Mouse (Mus musculus): ENCODE measurements around the gene Brsk2. TPM values are rescaled to one million over a fixed set of nuclear protein-coding genes. Genes with fewer than 3 reads are reported as not detected.
"Not testable (repeated sequence)": the region's sequence is repeated elsewhere in the genome, so short reads cannot be mapped to it uniquely, and the experiment has no call there.

Gene Brsk2
- 10.4 and 13.7 TPM in 2 replicates for polyA plus RNA-seq (2014; fragmentation: Nextera tagmentation; extraction: Ambion mirVana)

DNA sequence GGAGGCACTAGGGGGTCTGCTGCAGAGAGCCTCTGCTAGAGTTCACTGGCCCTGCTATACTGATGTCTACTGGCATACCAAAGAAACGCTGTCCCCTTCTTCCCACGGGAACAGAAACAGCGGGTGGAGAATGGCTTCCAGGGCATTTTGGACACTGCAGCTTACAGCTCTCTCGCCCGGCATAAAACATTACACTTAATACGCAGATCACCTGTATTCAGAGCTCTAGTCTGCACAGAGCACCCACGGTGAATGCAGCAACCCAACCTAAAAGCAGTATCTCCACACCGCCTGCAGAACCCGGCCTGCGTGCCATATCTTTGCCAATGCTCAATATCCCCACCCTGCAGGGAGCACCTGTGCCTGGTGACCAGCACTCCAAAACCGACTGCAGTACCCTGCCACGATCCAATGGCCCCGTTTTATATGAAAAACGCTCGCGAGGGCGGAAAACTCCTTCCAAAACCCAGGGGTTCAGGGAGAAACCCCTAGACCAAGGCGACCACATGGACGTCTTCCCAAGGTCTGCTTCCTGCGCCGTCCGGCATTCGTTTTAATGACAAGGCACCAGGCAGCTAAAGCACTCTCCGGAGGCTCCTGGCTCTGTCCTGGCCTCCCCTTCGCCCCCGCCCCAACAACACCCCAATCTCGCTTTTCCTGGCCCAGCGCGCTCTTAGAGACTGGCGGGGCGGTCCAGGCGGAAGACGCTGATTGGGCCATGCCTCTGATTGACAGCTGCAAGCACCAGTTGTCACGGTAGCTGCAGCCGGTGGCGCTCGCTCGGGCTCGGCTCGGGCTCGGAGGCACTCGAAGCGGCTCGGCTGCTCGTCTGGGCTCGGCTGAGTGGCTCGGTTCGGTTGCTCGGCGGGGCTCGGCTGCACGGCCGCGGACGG lies at the start of gene Brsk2:
Gene Brsk2 (plus strand): TSS at position 846 of the 893 bp plus-strand sequence.
- peak within 1 kb of the TSS; percentile 98 for H3K27ac ChIP-seq (ENCODE audit: low read depth, low read length)
- H3K9me3 ChIP-seq (ENCODE audit: control insufficient read depth, low read length), result no peaks in the 10 kb centered on the region
- H3K4me2 ChIP-seq (ENCODE audit: low read depth), result peak within 1 kb of the TSS; percentile 67
- peaks cover 7% of the 10 kb centered on the region; the same call in 1 of the 2 replicates for H3K27me3 ChIP-seq (ENCODE audit: control insufficient read depth, insufficient read depth, low read length)
- peak within 1 kb of the TSS; percentile 87 for H3K4me3 ChIP-seq (ENCODE audit: low read depth, low read length)
- peak within 1 kb of the TSS; percentile 98 for H3K9ac ChIP-seq (ENCODE audit: low read length)
- peak; percentile 80 for ATAC-seq (ENCODE audit: insufficient read depth, low FRiP score, low TSS enrichment)
- DNase-seq (ENCODE audit: low spot score), result peak; percentile 93
- peaks cover 10% of the 10 kb centered on the region; the same call in 1 of the 2 replicates for H3K4me1 ChIP-seq (ENCODE audit: control insufficient read depth, insufficient read depth, low read length)
- WGBS, result 2% methylated on average over 49 of the region's 55 CpGs
- H3K36me3 ChIP-seq (ENCODE audit: control insufficient read depth, insufficient read depth, low read length), result peaks cover 2% of the 10 kb centered on the region; the same call in 1 of the 2 replicates

DNA sequence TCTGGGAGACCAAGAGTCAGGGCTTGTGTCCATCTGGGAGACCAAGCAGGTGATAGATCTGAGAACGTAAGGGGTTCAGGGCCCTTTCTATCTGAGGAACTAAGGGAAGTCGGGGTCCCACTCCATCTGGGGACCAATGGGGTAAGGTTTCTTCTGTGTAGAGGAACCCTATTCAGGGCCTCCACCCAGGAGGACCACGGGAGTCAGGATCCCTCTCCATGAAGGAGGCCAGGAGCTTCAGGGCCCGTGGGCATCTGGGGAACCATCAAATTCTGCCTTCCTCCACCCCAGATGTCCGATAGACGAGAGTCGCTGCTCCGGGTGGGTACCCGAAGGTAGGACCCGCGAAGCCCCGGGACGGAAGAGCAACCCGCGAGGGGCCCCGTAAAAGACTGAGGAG lies 47.7 kb upstream of the Brsk2 start:
- Histone ChIP-seq H3K4me1 (ENCODE audit: control insufficient read depth, insufficient read depth, low read length) (peaks cover 11% of the 10 kb centered on the region), H3K4me3 (ENCODE audit: low read depth, low read length) (peak overlapping the region; percentile 82), H3K4me2 (ENCODE audit: low read depth) (peak overlapping the region; percentile 85), H3K27ac (ENCODE audit: low read depth, low read length) (peak overlapping the region; percentile 75), H3K36me3 (ENCODE audit: control insufficient read depth, insufficient read depth, low read length) (no peaks in the 10 kb centered on the region), H3K9me3 (ENCODE audit: control insufficient read depth, low read length) (no peaks in the 10 kb centered on the region), H3K9ac (ENCODE audit: low read length) (peak overlapping the region; percentile 88), H3K27me3 (ENCODE audit: control insufficient read depth, insufficient read depth, low read length) (no peaks in the 10 kb centered on the region)
- WGBS, result 1% methylated on average over 16 of the region's 16 CpGs
- ATAC-seq (ENCODE audit: insufficient read depth, low FRiP score, low TSS enrichment), result peak; percentile 60
- DNase-seq (ENCODE audit: low spot score), result no peak

DNA sequence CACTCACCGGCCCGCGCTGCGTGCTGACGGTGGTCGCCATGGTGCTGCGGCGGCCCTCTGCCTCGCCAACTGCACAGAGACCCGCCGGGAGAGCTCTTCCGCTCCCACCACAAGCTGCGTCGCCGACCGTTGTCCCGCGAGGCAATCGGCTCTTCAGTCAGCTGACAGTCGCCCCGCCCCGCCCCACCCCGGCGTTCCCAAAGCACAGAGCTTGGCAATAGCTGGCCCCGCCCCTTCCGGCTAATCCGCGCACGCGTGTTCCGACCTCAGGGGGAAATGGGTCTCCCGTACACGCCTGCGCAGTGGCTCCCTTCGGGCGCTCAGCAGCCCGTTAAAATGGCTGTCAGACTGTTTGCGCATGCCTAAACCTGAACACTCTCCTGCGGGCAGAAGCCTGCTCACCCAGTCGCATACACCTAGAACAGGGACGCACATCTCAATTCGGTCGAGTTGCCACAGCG lies 47.3 kb upstream of the Brsk2 start:
- DNase-seq (ENCODE audit: low spot score), result peak; percentile 100
- Histone ChIP-seq H3K36me3 (ENCODE audit: control insufficient read depth, insufficient read depth, low read length) (no peaks in the 10 kb centered on the region), H3K4me1 (ENCODE audit: control insufficient read depth, insufficient read depth, low read length) (peaks cover 11% of the 10 kb centered on the region)

DNA sequence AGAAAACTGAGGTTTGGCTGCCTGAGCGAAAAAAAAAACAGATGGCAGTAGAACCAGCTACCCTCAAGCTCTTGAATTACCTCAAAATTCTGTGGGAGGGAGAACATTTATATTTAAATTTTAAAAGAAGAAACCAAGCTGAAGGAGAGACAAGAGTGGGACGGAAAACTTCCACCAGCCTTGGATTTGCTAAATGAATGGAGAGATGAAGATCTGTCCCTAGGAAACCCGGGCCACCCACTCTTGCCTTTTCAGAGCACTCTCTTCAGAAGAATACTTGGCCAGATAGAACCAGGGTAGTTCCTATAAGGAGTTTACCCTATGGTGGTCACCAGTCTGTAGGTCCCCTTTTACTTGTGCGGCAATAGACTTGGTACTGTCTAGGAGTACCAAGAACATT lies 46.8 kb upstream of the Brsk2 start:
- peak overlapping the region; percentile 63 for H3K9ac ChIP-seq (ENCODE audit: low read length)
- no peak overlapping the region for H3K27ac ChIP-seq (ENCODE audit: low read depth, low read length)
- peak overlapping the region; percentile 82 for H3K4me3 ChIP-seq (ENCODE audit: low read depth, low read length)
- no peaks in the 10 kb centered on the region for H3K9me3 ChIP-seq (ENCODE audit: control insufficient read depth, low read length)
- H3K4me2 ChIP-seq (ENCODE audit: low read depth), result peak overlapping the region; percentile 52
- DNase-seq (ENCODE audit: low spot score) (no peak), ATAC-seq (ENCODE audit: insufficient read depth, low FRiP score, low TSS enrichment) (no peak)
- WGBS, result 67% methylated on average over 4 of the region's 4 CpGs
- H3K27me3 ChIP-seq (ENCODE audit: control insufficient read depth, insufficient read depth, low read length), result no peaks in the 10 kb centered on the region
- peaks cover 11% of the 10 kb centered on the region for H3K4me1 ChIP-seq (ENCODE audit: control insufficient read depth, insufficient read depth, low read length)
- H3K36me3 ChIP-seq (ENCODE audit: control insufficient read depth, insufficient read depth, low read length), result no peaks in the 10 kb centered on the region

More for the DNA sequence above, 47.3 kb upstream of the Brsk2 start:
- Histone ChIP-seq H3K9ac (ENCODE audit: low read length) (peak overlapping the region; percentile 88), H3K9me3 (ENCODE audit: control insufficient read depth, low read length) (no peaks in the 10 kb centered on the region), H3K4me3 (ENCODE audit: low read depth, low read length) (peak overlapping the region; percentile 82), H3K4me2 (ENCODE audit: low read depth) (peak overlapping the region; percentile 85), H3K27ac (ENCODE audit: low read depth, low read length) (peak overlapping the region; percentile 75), H3K27me3 (ENCODE audit: control insufficient read depth, insufficient read depth, low read length) (no peaks in the 10 kb centered on the region)
- under 1% methylated on average over 44 of the region's 44 CpGs for WGBS
- peak; percentile 94 for ATAC-seq (ENCODE audit: insufficient read depth, low FRiP score, low TSS enrichment)

DNA sequence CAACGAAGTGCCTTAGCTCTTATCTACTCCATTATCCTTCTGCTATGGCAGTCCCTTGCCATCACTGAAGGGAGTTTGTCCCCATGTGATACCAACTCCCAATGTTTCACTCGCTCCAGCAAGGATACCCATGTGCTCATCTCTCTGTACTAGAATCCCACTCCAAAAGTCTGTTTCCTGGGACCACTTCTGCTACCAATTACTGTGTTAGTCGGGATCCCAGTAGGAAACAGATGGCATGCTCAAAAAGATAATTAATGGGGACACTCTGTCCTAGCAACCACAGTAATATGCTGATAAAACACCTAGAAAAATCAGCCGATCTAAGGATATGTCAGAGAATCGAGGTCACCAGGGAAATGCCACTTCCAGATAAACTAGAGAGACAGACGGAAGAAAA lies 41.0 kb upstream of the Brsk2 start:
- no peak overlapping the region for H3K4me3 ChIP-seq (ENCODE audit: low read depth, low read length)
- H3K4me2 ChIP-seq (ENCODE audit: low read depth), result no peak overlapping the region
- H3K27ac ChIP-seq (ENCODE audit: low read depth, low read length), result no peak overlapping the region
- no peaks in the 10 kb centered on the region for H3K9me3 ChIP-seq (ENCODE audit: control insufficient read depth, low read length)
- no peak overlapping the region for H3K9ac ChIP-seq (ENCODE audit: low read length)
- no peaks in the 10 kb centered on the region for H3K36me3 ChIP-seq (ENCODE audit: control insufficient read depth, insufficient read depth, low read length)
- 0 out of 2 replicates have a peak, but pooled peaks cover 2% of the 10 kb centered on the region for H3K4me1 ChIP-seq (ENCODE audit: control insufficient read depth, insufficient read depth, low read length)
- H3K27me3 ChIP-seq (ENCODE audit: control insufficient read depth, insufficient read depth, low read length), result no peaks in the 10 kb centered on the region
- DNase-seq (ENCODE audit: low spot score) (no peak), ATAC-seq (ENCODE audit: insufficient read depth, low FRiP score, low TSS enrichment) (no peak)
- 82% methylated on average over 6 of the region's 6 CpGs for WGBS

DNA sequence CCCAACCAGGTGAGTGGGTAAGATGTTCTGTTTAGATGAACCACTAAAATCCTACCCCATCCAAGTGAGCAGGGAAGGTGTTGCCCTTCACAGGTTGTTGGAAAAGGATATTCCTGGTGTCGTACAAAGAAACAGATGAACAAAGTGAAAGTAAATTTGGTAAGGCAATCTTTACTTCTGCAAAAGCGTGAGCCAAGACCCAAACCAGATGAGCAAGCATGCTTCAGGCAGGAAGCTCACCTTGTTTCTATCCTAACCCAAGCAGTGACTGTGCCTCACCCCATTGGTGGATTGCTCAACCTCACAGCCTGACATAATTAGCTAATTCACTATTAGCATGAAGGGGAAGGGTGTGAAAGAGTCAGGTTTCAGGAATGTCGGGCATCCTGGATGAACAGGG lies 38.2 kb upstream of the Brsk2 start:
- Histone ChIP-seq H3K4me2 (ENCODE audit: low read depth) (no peak overlapping the region), H3K4me1 (ENCODE audit: control insufficient read depth, insufficient read depth, low read length) (0 out of 2 replicates have a peak, but pooled peaks cover 2% of the 10 kb centered on the region), H3K27ac (ENCODE audit: low read depth, low read length) (no peak overlapping the region), H3K9me3 (ENCODE audit: control insufficient read depth, low read length) (no peaks in the 10 kb centered on the region), H3K27me3 (ENCODE audit: control insufficient read depth, insufficient read depth, low read length) (no peaks in the 10 kb centered on the region), H3K9ac (ENCODE audit: low read length) (no peak overlapping the region), H3K4me3 (ENCODE audit: low read depth, low read length) (no peak overlapping the region), H3K36me3 (ENCODE audit: control insufficient read depth, insufficient read depth, low read length) (no peaks in the 10 kb centered on the region)
- WGBS, result 61% methylated on average over 3 of the region's 3 CpGs
- ATAC-seq (ENCODE audit: insufficient read depth, low FRiP score, low TSS enrichment) (no peak), DNase-seq (ENCODE audit: low spot score) (no peak)

DNA sequence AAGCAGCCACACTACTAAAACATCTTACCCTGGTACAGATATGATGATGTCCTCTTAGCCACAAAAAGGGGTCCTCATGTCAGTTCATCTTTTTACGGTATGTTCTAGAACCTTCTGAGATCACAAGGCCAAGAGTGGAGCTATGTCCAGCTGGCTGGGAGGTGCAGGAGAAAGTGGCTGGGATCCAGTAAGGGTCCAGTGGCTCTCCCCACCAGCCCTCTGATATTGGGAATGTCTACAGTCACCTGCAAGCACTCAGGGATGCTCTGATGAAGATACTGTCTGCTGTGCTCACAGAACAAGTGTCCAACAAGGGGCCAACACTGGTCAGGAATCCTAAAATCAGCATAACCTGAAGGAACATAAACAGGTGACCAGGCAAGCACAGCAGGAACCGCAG lies 31.1 kb upstream of the Brsk2 start, which contains the start of gene Tollip:
Gene Tollip (minus strand): TSS at position 101 of the 400 bp plus-strand sequence.
- Histone ChIP-seq H3K9ac (ENCODE audit: low read length) (no peak within 1 kb of the TSS), H3K27me3 (ENCODE audit: control insufficient read depth, insufficient read depth, low read length) (no peaks in the 10 kb centered on the region), H3K4me2 (ENCODE audit: low read depth) (no peak within 1 kb of the TSS), H3K9me3 (ENCODE audit: control insufficient read depth, low read length) (no peaks in the 10 kb centered on the region), H3K36me3 (ENCODE audit: control insufficient read depth, insufficient read depth, low read length) (no peaks in the 10 kb centered on the region), H3K27ac (ENCODE audit: low read depth, low read length) (no peak within 1 kb of the TSS), H3K4me1 (ENCODE audit: control insufficient read depth, insufficient read depth, low read length) (no peaks in the 10 kb centered on the region), H3K4me3 (ENCODE audit: low read depth, low read length) (no peak within 1 kb of the TSS)
- DNase-seq (ENCODE audit: low spot score) (no peak), ATAC-seq (ENCODE audit: insufficient read depth, low FRiP score, low TSS enrichment) (no peak)
- 84% methylated on average over 2 of the region's 2 CpGs for WGBS

DNA sequence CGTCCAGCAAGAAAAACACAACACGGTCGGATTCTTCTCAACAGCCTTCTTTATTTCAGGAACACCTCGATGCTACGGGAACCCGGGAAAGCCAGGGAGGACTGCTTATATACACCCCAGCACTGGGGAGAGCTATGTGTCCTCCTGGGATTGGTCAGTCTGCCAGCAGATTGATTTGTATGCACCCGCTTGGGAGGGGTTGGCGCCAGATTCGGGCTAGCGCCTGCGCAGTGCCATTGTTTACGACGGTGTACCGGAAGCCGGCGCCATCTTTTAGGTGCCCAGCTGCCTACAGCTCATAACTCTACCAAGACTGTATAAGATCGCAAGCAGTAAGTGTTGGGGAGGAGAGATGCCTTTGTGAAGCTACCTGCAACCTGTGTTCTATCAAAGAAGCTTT lies 25.4 kb upstream of the Brsk2 start:
- ATAC-seq (ENCODE audit: insufficient read depth, low FRiP score, low TSS enrichment); H3K27ac ChIP-seq (ENCODE audit: low read depth, low read length); H3K4me3 ChIP-seq (ENCODE audit: low read depth, low read length); H3K4me1 ChIP-seq (ENCODE audit: control insufficient read depth, insufficient read depth, low read length); H3K9ac ChIP-seq (ENCODE audit: low read length); H3K4me2 ChIP-seq (ENCODE audit: low read depth); H3K27me3 ChIP-seq (ENCODE audit: control insufficient read depth, insufficient read depth, low read length); DNase-seq (ENCODE audit: low spot score); H3K9me3 ChIP-seq (ENCODE audit: control insufficient read depth, low read length); H3K36me3 ChIP-seq (ENCODE audit: control insufficient read depth, insufficient read depth, low read length): not testable (repeated sequence)
- WGBS, result 95% methylated on average over 17 of the region's 17 CpGs
